Mouse (Mus musculus) stomach, postnatal 0 days (tissue): ENCODE results near the gene Nckap5l. TPM values are rescaled to one million over a fixed set of nuclear protein-coding genes. Genes with fewer than 3 reads are reported as not detected.
A peak's percentile ranks its signal among the peaks of the same experiment; 100 is the strongest.

ENCODE experiments used
- ATAC-seq: fragments of 200-750 bp; cut with Nextera tagmentation; 2 replicates; pipeline ENCODE4 v1.8.0; 2017; ENCODE audit not compliant: low FRiP score, low TSS enrichment
- DNase-seq: peaks from one replicate; pipeline ENCODE4 v3.0.0-alpha.2; 2016; ENCODE audit warnings: low spot score
- H3K27ac ChIP-seq: fragments of 300-500 bp; sonication (generic); replicated peaks from 2 replicates; pipeline ENCODE4 v1.5.1; 2014; ENCODE audit warnings: mild to moderate bottlenecking, control low read depth
- H3K27me3 ChIP-seq: fragments of 300-500 bp; sonication (generic); 2 replicates; pipeline ENCODE4 v1.6.1; 2014; ENCODE audit warnings: low read length; ENCODE audit not compliant: control insufficient read depth, insufficient read depth
- H3K36me3 ChIP-seq: fragments of 300-500 bp; sonication (generic); 2 replicates; pipeline ENCODE4 v1.6.1; 2014; ENCODE audit warnings: low read length, mixed read lengths; ENCODE audit not compliant: control insufficient read depth, insufficient read depth
- H3K4me1 ChIP-seq: fragments of 300-500 bp; sonication (generic); replicated peaks from 2 replicates; pipeline ENCODE4 v1.6.1; 2014; ENCODE audit warnings: antibody characterized with exemption; ENCODE audit not compliant: control insufficient read depth, insufficient read depth
- H3K4me2 ChIP-seq: fragments of 300-500 bp; sonication (generic); replicated peaks from 2 replicates; pipeline ENCODE4 v1.6.1; 2014; ENCODE audit warnings: low read depth, mild to moderate bottlenecking, control low read depth, moderate library complexity
- H3K4me3 ChIP-seq: fragments of 300-500 bp; sonication (generic); 2 replicates; pipeline ENCODE4 v1.5.1; 2014; ENCODE audit warnings: low read depth, low read length, control low read depth
- H3K9ac ChIP-seq: fragments of 300-500 bp; sonication (generic); 2 replicates; pipeline ENCODE4 v1.6.1; 2014; ENCODE audit warnings: mild to moderate bottlenecking, low read length, control low read depth, mixed read lengths
- H3K9me3 ChIP-seq: fragments of 300-500 bp; sonication (generic); 2 replicates; pipeline ENCODE4 v1.6.1; 2016; ENCODE audit warnings: low read length; ENCODE audit not compliant: control insufficient read depth
- CTCF ChIP-seq: IDR thresholded peaks from 2 replicates; pipeline ENCODE4 v1.5.1; 2016; ENCODE audit warnings: antibody characterized with exemption, low read depth, mild to moderate bottlenecking, moderate library complexity
- EP300 ChIP-seq: optimal IDR thresholded peaks from 2 replicates; pipeline ENCODE3; 2016; ENCODE audit warnings: antibody characterized with exemption
- WGBS: fragments of 180-500 bp; shearing (Covaris S2); extraction: QIAGEN DNeasy Blood & Tissue Kit; methylation state at CpG from one replicate; pipeline ENCODE4 v1.1.7; 2014; 5-methylcytosine and 5-hydroxymethylcytosine counted together
- polyA plus RNA-seq: library from polyadenylated mRNA; unstranded; fragments of >200 nt; fragmentation: Nextera tagmentation; extraction: Ambion mirVana; gene quantifications from 2 replicates; pipeline ENCODE4 v1.2.1, GENCODE M21; 2015

The Nckap5l gene
- polyA plus RNA-seq, 1 experiment from 2014 or later = 2.1 TPM

DNA sequence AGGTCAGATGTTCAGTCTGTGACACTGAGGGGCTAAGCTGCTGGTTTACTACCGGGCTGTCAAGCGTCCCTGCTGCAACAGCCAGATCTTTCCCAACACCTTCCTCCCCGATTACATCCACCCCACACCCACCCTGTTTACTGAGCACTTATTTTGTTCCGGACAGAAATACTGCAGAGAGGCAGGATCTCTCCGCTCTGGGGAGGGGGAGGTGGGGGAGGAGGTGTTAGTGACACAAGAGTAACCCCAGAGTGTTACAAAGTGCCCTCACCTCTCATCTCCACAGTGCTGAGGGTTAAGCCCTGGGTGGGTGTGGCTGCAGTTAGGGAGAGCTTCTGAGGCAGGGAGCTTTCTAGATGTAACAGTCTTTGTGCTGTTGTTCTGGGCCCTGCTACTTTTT is 42.8 kb upstream of the Nckap5l start:
- Histone ChIP-seq H3K4me3 (no peak overlapping the region), H3K4me2 (no peak overlapping the region), H3K36me3 (no peaks in the 10 kb centered on the region), H3K27ac (no peak overlapping the region), H3K9me3 (no peaks in the 10 kb centered on the region), H3K9ac (no peak overlapping the region), H3K4me1 (peaks cover 2% of the 10 kb centered on the region; the same call in 1 of the 2 replicates), H3K27me3 (no peaks in the 10 kb centered on the region)
- DNase-seq = no peak
- TF ChIP-seq EP300 = no peak
- TF ChIP-seq CTCF = no peak
- 55% methylated on average over 5 of the region's 5 CpGs for WGBS
- ATAC-seq = no peak

DNA sequence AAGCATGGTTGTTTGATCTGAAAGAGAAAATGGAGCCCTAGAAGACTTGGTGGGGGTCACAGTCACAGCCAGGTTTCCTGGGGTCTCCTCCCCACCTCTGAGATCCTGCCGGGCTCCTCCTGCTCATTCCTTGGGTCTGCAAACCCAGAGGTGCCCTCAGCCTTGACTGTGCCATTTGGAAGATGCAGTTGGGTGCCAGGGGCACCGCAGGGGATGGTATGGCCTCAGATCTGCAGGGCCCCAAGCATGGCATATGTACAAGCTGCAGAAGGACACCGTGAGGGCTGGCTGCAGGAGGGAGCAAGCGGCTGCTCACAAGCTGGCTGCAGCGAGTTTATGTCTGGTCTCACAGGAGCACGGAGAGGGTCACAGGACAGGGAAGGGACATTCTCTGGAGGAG is 42.2 kb upstream of the Nckap5l start:
- Histone ChIP-seq H3K36me3 (no peaks in the 10 kb centered on the region), H3K9me3 (no peaks in the 10 kb centered on the region), H3K27me3 (no peaks in the 10 kb centered on the region), H3K4me3 (no peak overlapping the region), H3K4me1 (no peaks in the 10 kb centered on the region; the same call in 1 of the 2 replicates), H3K9ac (no peak overlapping the region), H3K4me2 (no peak overlapping the region), H3K27ac (no peak overlapping the region)
- DNase-seq (no peak), ATAC-seq (no peak)
- TF ChIP-seq EP300 = no peak
- no peak for TF ChIP-seq CTCF
- 61% methylated on average over 6 of the region's 6 CpGs for WGBS

DNA sequence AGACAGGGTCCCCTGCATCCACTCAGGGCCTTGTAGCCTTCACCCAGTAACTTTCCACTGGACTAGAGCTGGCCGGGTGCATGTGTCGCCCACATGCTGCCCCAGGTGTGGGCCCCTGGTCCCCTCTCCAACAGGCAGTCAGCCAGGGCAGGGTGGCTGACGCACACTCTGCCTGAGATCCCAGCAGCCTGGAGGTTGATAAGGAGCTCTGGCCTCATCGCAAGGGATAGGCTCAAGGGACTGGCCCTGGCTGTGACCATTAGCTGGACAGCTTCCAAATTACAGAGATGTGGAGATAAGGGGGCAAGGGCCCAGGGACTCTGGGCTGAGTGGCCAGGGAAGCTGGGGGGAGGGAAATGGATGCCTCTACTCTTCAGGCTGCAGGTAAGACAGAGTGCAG is 41.2 kb upstream of the Nckap5l start:
- H3K4me2 ChIP-seq = no peak overlapping the region
- H3K9ac ChIP-seq = no peak overlapping the region
- WGBS = 53% methylated on average over 4 of the region's 4 CpGs
- TF ChIP-seq CTCF = no peak
- no peak for TF ChIP-seq EP300
- no peaks in the 10 kb centered on the region for H3K27me3 ChIP-seq
- peak; percentile 75 for ATAC-seq
- H3K4me3 ChIP-seq = no peak overlapping the region
- H3K9me3 ChIP-seq = no peaks in the 10 kb centered on the region
- H3K36me3 ChIP-seq = no peaks in the 10 kb centered on the region
- H3K27ac ChIP-seq = no peak overlapping the region
- no peaks in the 10 kb centered on the region; the same call in 1 of the 2 replicates for H3K4me1 ChIP-seq
- peak; percentile 62 for DNase-seq

DNA sequence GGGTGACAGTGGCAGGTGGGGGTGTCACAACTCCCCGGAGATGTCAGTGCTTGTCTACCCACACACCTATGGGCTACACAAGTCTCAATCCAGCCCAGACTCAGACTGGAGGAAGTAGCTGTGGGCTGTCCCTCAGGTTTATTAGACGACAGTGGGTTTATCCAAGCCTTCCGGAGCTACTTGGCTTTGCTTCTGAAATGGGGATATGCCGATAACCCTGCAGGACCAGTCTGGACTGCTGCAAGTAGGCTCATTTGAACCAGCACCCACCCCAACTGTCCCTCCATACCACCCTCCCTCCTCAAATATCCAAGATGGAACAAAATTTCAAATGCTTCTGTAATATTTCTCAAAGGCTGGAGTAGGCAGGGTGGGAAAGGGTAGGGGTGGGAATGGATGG is 40.8 kb upstream of the Nckap5l start:
- H3K4me2 ChIP-seq = no peak overlapping the region
- no peak overlapping the region for H3K27ac ChIP-seq
- no peaks in the 10 kb centered on the region; the same call in 1 of the 2 replicates for H3K4me1 ChIP-seq
- H3K9me3 ChIP-seq = no peaks in the 10 kb centered on the region
- no peaks in the 10 kb centered on the region for H3K27me3 ChIP-seq
- H3K9ac ChIP-seq = no peak overlapping the region
- ATAC-seq = no peak
- no peaks in the 10 kb centered on the region for H3K36me3 ChIP-seq
- TF ChIP-seq CTCF (no peak), EP300 (no peak)
- WGBS = 55% methylated on average over 4 of the region's 4 CpGs
- DNase-seq = no peak
- no peak overlapping the region for H3K4me3 ChIP-seq

DNA sequence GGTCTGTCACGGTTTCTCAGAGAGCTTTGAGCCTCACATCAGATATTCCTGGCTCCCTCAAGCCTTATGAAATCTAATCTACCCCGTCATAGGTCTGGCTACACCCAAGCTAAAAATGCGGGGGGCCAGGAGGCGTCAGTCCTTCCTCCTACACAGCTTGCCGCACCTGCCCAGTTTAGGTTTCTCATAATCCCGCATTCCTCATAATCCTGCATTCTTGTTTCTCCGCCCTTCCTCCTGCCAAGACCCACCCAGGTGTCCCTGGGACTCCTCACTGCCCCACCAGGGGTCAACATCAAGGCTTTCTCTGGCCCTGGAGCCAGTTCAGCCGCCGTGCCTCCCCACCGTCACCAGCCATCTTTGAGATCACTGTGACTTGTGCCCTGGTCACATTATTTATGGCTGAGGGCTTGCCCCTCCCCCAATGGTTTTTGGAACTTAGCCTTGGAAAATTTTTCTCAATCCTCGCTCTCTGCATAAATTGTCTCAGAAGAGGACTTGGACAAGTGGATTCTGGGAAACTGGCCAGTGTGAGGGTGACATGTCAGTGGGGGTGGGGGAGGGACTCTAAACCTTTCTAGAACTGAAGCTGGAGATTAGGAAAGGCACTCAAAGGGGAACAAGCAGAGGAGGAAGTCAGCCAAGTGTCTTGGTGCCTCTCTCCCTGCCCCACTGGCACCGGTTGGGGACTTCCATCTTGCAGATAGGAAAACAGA is 40.1 kb upstream of the Nckap5l start:
- no peak for TF ChIP-seq CTCF
- no peak for TF ChIP-seq EP300
- Histone ChIP-seq H3K36me3 (no peaks in the 10 kb centered on the region), H3K27me3 (no peaks in the 10 kb centered on the region), H3K9me3 (no peaks in the 10 kb centered on the region), H3K4me1 (no peaks in the 10 kb centered on the region; the same call in 1 of the 2 replicates), H3K4me2 (no peak overlapping the region), H3K4me3 (no peak overlapping the region), H3K9ac (no peak overlapping the region), H3K27ac (no peak overlapping the region)
- DNase-seq (no peak), ATAC-seq (no peak)
- WGBS = 43% methylated on average over 12 of the region's 12 CpGs

DNA sequence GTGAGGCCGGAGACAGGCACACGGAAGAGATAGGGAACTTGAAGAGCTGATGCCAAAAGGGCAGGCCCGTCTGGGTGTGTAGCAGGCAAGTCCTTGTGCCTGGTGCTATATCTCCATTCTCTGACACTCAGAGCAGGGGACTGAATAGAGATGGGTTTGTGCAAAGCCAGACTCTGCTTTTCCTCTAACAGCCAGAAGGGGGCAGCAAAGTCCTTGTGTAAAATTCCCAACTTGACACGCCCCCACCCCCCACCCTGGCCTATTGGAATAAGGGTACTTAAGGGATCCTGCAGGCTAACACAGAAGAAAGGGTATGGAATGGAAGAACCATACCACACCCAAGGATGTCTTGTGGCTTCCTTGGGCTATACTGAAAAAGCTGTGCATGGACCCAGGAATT is 39.5 kb upstream of the Nckap5l start:
- H3K4me3 ChIP-seq = no peak overlapping the region
- no peak overlapping the region for H3K27ac ChIP-seq
- no peaks in the 10 kb centered on the region; the same call in 1 of the 2 replicates for H3K4me1 ChIP-seq
- WGBS = 10% methylated on average over 4 of the region's 4 CpGs
- H3K9me3 ChIP-seq = no peaks in the 10 kb centered on the region
- H3K36me3 ChIP-seq = no peaks in the 10 kb centered on the region
- no peaks in the 10 kb centered on the region for H3K27me3 ChIP-seq
- DNase-seq (peak; percentile 55), ATAC-seq (no peak)
- peak; percentile 92 for TF ChIP-seq CTCF
- no peak for TF ChIP-seq EP300
- H3K4me2 ChIP-seq = no peak overlapping the region
- H3K9ac ChIP-seq = no peak overlapping the region
